Mouse (Mus musculus) liver (tissue): ENCODE data around the gene Dido1.

Source experiments
- DNase-seq: peaks from one replicate; pipeline ENCODE4 v3.0.0-alpha.2; 2020; ENCODE audit warnings: mixed read lengths

The Dido1 gene

GRCm38 (mm10) chr2:180709923-180710272 lies at the start of gene Dido1, which contains the start of gene Gid8:
TSS of gene Dido1 (minus strand) at chr2:180709999.
TSS of gene Gid8 (plus strand) at chr2:180710117.
- peak; percentile 97 for DNase-seq

GRCm38 (mm10) chr2:180758513-180759263 lies 48.9 kb upstream of the Dido1 start:
- no peak for DNase-seq

- no peak for DNase-seq
Measured at GRCm38 (mm10) chr2:180756786-180757185, 47.0 kb upstream of the Dido1 start.

GRCm38 (mm10) chr2:180755896-180756295 lies 46.1 kb upstream of the Dido1 start:
- DNase-seq = peak; percentile 45

GRCm38 (mm10) chr2:180754976-180755688 lies 45.3 kb upstream of the Dido1 start:
- DNase-seq = no peak

- no peak for DNase-seq
Measured at GRCm38 (mm10) chr2:180748904-180749303, 39.1 kb upstream of the Dido1 start.

GRCm38 (mm10) chr2:180746569-180747192 lies 36.9 kb upstream of the Dido1 start:
- DNase-seq = no peak

GRCm38 (mm10) chr2:180745248-180745927 lies 35.6 kb upstream of the Dido1 start:
- peak; percentile 86 for DNase-seq

- DNase-seq = no peak
Measured at GRCm38 (mm10) chr2:180743321-180743720, 33.5 kb upstream of the Dido1 start.

GRCm38 (mm10) chr2:180742820-180743219 lies 33.0 kb upstream of the Dido1 start:
- DNase-seq = no peak

GRCm38 (mm10) chr2:180741421-180741820 lies 31.6 kb upstream of the Dido1 start:
- DNase-seq = no peak

- DNase-seq = no peak
Measured at GRCm38 (mm10) chr2:180740349-180740748, 30.6 kb upstream of the Dido1 start.

GRCm38 (mm10) chr2:180737984-180738383 lies 28.2 kb upstream of the Dido1 start:
- no peak for DNase-seq

- DNase-seq = no peak
Measured at GRCm38 (mm10) chr2:180735232-180735631, 25.4 kb upstream of the Dido1 start.

- DNase-seq = no peak
Measured at GRCm38 (mm10) chr2:180731984-180732383, 22.2 kb upstream of the Dido1 start.

- DNase-seq = no peak
Measured at GRCm38 (mm10) chr2:180731036-180731435, 21.2 kb upstream of the Dido1 start.

- no peak for DNase-seq
Measured at GRCm38 (mm10) chr2:180727613-180728021, 17.8 kb upstream of the Dido1 start.

- DNase-seq = peak; percentile 34
Measured at GRCm38 (mm10) chr2:180726658-180727442, 17.1 kb upstream of the Dido1 start.

- no peak for DNase-seq
Measured at GRCm38 (mm10) chr2:180725856-180726629, 16.2 kb upstream of the Dido1 start.

GRCm38 (mm10) chr2:180725414-180725778 lies 15.6 kb upstream of the Dido1 start:
- DNase-seq = no peak

- DNase-seq = peak; percentile 72
Measured at GRCm38 (mm10) chr2:180724585-180725413, 15.0 kb upstream of the Dido1 start, which contains the start of gene Slc17a9. TSS of gene Slc17a9 (plus strand) at chr2:180725263.
